Mouse (Mus musculus) embryonic fibroblast, embryonic 13.5 days (primary cell): Measurements from ENCODE around the gene Rin2.

Source experiments
- CTCF ChIP-seq: IDR thresholded peaks from 2 replicates; pipeline ENCODE4 v1.5.1; 2011; ENCODE audit warnings: mild to moderate bottlenecking, control low read depth, low read length, moderate library complexity, borderline replicate concordance; ENCODE audit not compliant: insufficient read depth
- POLR2A ChIP-seq: IDR thresholded peaks from 2 replicates; pipeline ENCODE4 v1.6.1; 2011; ENCODE audit warnings: low read depth, mild to moderate bottlenecking, control low read depth, low read length, moderate library complexity

DNA sequence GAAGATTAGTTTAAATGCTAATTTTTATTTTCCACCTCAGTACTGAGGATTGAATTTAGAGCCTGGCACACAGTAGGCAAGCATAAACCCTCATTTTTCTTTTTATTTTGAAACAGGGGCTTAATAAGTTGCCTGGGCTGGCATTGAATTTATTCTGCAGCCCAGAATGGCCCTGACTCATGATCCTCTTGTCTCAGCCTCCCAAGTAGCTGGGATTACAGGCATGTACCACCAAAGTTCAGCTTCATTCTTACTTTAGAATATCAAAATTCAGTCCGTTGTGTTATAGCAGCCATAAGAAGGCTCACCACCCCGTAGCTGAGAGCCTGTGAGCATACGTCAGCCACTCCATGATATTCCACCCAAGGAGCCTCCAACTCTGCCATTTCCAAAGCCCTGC lies 191.2 kb downstream of the Rin2 start:
- TF ChIP-seq POLR2A (no peak), CTCF (no peak)
